Comparison of ENCODE assay signal across 11 mouse cellular contexts in genomic region chr19:57782366-57783089, GRCm38 (mm10).
DNase-seq lines count a peak whose midpoint lies in the region; ATAC-seq and TF ChIP-seq lines count a peak whose summit lies in the region.
"Had no signal": no experiment of that assay in that cellular context is flagged by ENCODE, and none has a peak within 500 bp of the region (broad histone marks: within the 10 kb centered on the region; RNA-seq: fewer than 3 reads in every experiment).

No protein-coding gene starts in this region.

- H3K4me3 ChIP-seq in hindbrain, embryonic 10.5 days, result no peak overlapping the region
- H3K4me3 ChIP-seq in lung, postnatal 0 days (ENCODE audit: low read depth, low read length), result no peak overlapping the region
- H3K4me3 ChIP-seq: embryonic facial prominence, embryonic 13.5 days had no signal

- ATAC-seq in lung, postnatal 0 days, result no peak
- ATAC-seq: forebrain, postnatal 0 days; intestine, embryonic 16.5 days; midbrain, embryonic 16.5 days had no signal

- 0 out of 2 replicates have a peak, but pooled peaks cover 3% of the 10 kb centered on the region for H3K36me3 ChIP-seq in hindbrain, embryonic 10.5 days
- H3K36me3 ChIP-seq in lung, postnatal 0 days (ENCODE audit: insufficient read depth, low read length), result no peaks in the 10 kb centered on the region; the same call in 1 of the 2 replicates

- H3K9ac ChIP-seq in lung, postnatal 0 days (replicated peaks; ENCODE audit: low read depth), result no peak overlapping the region
- H3K9ac ChIP-seq: embryonic facial prominence, embryonic 13.5 days; forebrain, postnatal 0 days had no signal

- H3K9me3 ChIP-seq in hindbrain, embryonic 10.5 days, result no peaks in the 10 kb centered on the region
- H3K9me3 ChIP-seq in lung, postnatal 0 days (ENCODE audit: low read length), result no peaks in the 10 kb centered on the region
- H3K9me3 ChIP-seq: embryonic facial prominence, embryonic 13.5 days had no signal

- H3K4me2 ChIP-seq in lung, postnatal 0 days (replicated peaks; ENCODE audit: low read depth, low read length), result no peak overlapping the region
- H3K4me2 ChIP-seq: embryonic facial prominence, embryonic 13.5 days had no signal

- TF ChIP-seq EP300 in lung, postnatal 0 days (IDR thresholded peaks at IDR 0.05), result no peak

- peak; percentile 6 to 11 for DNase-seq in heart, postnatal 36 days
- no peak for DNase-seq in heart, postnatal 25 days (ENCODE audit: low spot score)
- peak; percentile 15 to 23 for DNase-seq in cerebellum, adult 18-20 months
- peak; percentile 15 to 63 for DNase-seq in cerebellum, postnatal 25 days
- DNase-seq in right cerebral cortex, postnatal 10 days (ENCODE audit: low spot score in 2 of 2), result peak; percentile 47 to 54
- DNase-seq in hindbrain, embryonic 10.5 days (ENCODE audit: low spot score), result no peak
- DNase-seq in lung, postnatal 0 days (ENCODE audit: low spot score), result no peak
- DNase-seq: forebrain, postnatal 0 days had no signal

- no peaks in the 10 kb centered on the region for H3K27me3 ChIP-seq in hindbrain, embryonic 10.5 days (ENCODE audit: insufficient read depth, poor library complexity, severe bottlenecking)
- no peaks in the 10 kb centered on the region for H3K27me3 ChIP-seq in lung, postnatal 0 days (replicated peaks; ENCODE audit: insufficient read depth, low read length)
- H3K27me3 ChIP-seq: embryonic facial prominence, embryonic 13.5 days had no signal

- intact Hi-C loops in heart, postnatal 36 days (cut with DNase I), result no loop called here
- intact Hi-C loops in heart, postnatal 25 days (cut with DNase I), result no loop called here

- WGBS in hindbrain, embryonic 10.5 days, result 94% methylated on average over 3 of the region's 3 CpGs
- WGBS in lung, postnatal 0 days, result 76% methylated on average over 3 of the region's 3 CpGs

- 0 out of 2 replicates have a peak, but pooled peaks cover 4% of the 10 kb centered on the region for H3K4me1 ChIP-seq in hindbrain, embryonic 10.5 days (replicated peaks)
- H3K4me1 ChIP-seq in lung, postnatal 0 days (ENCODE audit: insufficient read depth, low read depth, low read length), result no peaks in the 10 kb centered on the region
- H3K4me1 ChIP-seq: embryonic facial prominence, embryonic 13.5 days had no signal

- H3K27ac ChIP-seq in hindbrain, embryonic 10.5 days, result no peak overlapping the region
- no peak overlapping the region for H3K27ac ChIP-seq in lung, postnatal 0 days (ENCODE audit: low read length)
- H3K27ac ChIP-seq: embryonic facial prominence, embryonic 13.5 days had no signal

- no peak for TF ChIP-seq CTCF in lung, postnatal 0 days (IDR thresholded peaks at IDR 0.05)

Comparison
In these comparisons a context has a peak if more than half of its experiments do, and no peak if none do; other contexts are left out.
1. DNase-seq: peak in heart, postnatal 36 days (2 of 2), cerebellum, adult 18-20 months (2 of 2), cerebellum, postnatal 25 days (2 of 2) and right cerebral cortex, postnatal 10 days (2 of 2); none in heart, postnatal 25 days (single experiment), hindbrain, embryonic 10.5 days (single experiment) and lung, postnatal 0 days (single experiment).